Mouse (Mus musculus) retina, postnatal 7 days (tissue): ENCODE results near the gene Ocrl.
A peak's percentile ranks its signal among the peaks of the same experiment; 100 is the strongest.

Experiments used
- DNase-seq: peaks from one replicate; pipeline ENCODE4 v3.0.0-alpha.2; 2012; ENCODE audit warnings: low read depth, low spot score

Gene Ocrl

GRCm38 (mm10) chrX:47977078-47977477, 64.9 kb downstream of the Ocrl start:
- no peak for DNase-seq

- DNase-seq, result peak; percentile 60
These were observed 72.9 kb downstream of the Ocrl start for GRCm38 (mm10) chrX:47985000-47985619.

GRCm38 (mm10) chrX:47988024-47988423, 75.8 kb downstream of the Ocrl start:
- DNase-seq, result no peak

- DNase-seq, result peak; percentile 53
These were observed 80.4 kb downstream of the Ocrl start for GRCm38 (mm10) chrX:47992606-47993005.

- DNase-seq, result no peak
These were observed 86.2 kb downstream of the Ocrl start for GRCm38 (mm10) chrX:47998412-47998811.

- DNase-seq, result no peak
These were observed 89.0 kb downstream of the Ocrl start for GRCm38 (mm10) chrX:48001151-48001550.

GRCm38 (mm10) chrX:48004786-48005185, 92.6 kb downstream of the Ocrl start:
- no peak for DNase-seq

- DNase-seq, result no peak
These were observed 93.9 kb downstream of the Ocrl start for GRCm38 (mm10) chrX:48006062-48006461.

GRCm38 (mm10) chrX:48011656-48012055, 99.5 kb downstream of the Ocrl start:
- DNase-seq, result no peak
